Mouse (Mus musculus): ENCODE measurements around the gene Unc5c. TPM values are rescaled to one million over a fixed set of nuclear protein-coding genes. Genes with fewer than 3 reads are reported as not detected.

Unc5c gene
- polyA plus RNA-seq, 1 experiment from 2014 or later = 39.3 TPM

GRCm38 (mm10) chr3:141629431-141629830 lies 164.4 kb downstream of the Unc5c start:
- Histone ChIP-seq H3K36me3 (ENCODE audit: control insufficient read depth, insufficient read depth, low read length) (no peaks in the 10 kb centered on the region), H3K27me3 (ENCODE audit: control insufficient read depth, insufficient read depth, low read length) (no peaks in the 10 kb centered on the region), H3K27ac (ENCODE audit: low read depth, low read length) (no peak overlapping the region), H3K4me3 (ENCODE audit: low read length) (no peak overlapping the region), H3K9me3 (ENCODE audit: control insufficient read depth, low read length) (no peaks in the 10 kb centered on the region), H3K9ac (ENCODE audit: low read depth, low read length) (no peak overlapping the region), H3K4me2 (replicated peaks; ENCODE audit: low read depth, low read length) (no peak overlapping the region), H3K4me1 (ENCODE audit: control insufficient read depth, insufficient read depth, low read length) (no peaks in the 10 kb centered on the region)
- ATAC-seq (ENCODE audit: low FRiP score, low TSS enrichment) = no peak
- 57% methylated on average over 1 of the region's 1 CpGs for WGBS

- no peaks in the 10 kb centered on the region for H3K36me3 ChIP-seq (ENCODE audit: control insufficient read depth, insufficient read depth, low read length)
- H3K9ac ChIP-seq (ENCODE audit: low read depth, low read length) = no peak overlapping the region
- 59% methylated on average over 1 of the region's 1 CpGs for WGBS
- no peak overlapping the region for H3K4me3 ChIP-seq (ENCODE audit: low read length)
- no peaks in the 10 kb centered on the region for H3K27me3 ChIP-seq (ENCODE audit: control insufficient read depth, insufficient read depth, low read length)
- no peaks in the 10 kb centered on the region for H3K9me3 ChIP-seq (ENCODE audit: control insufficient read depth, low read length)
- H3K27ac ChIP-seq (ENCODE audit: low read depth, low read length) = no peak overlapping the region
- no peak overlapping the region for H3K4me2 ChIP-seq (replicated peaks; ENCODE audit: low read depth, low read length)
- ATAC-seq (ENCODE audit: low FRiP score, low TSS enrichment) = no peak
- no peaks in the 10 kb centered on the region for H3K4me1 ChIP-seq (ENCODE audit: control insufficient read depth, insufficient read depth, low read length)
Observed at GRCm38 (mm10) chr3:141637900-141638299, 172.9 kb downstream of the Unc5c start.

GRCm38 (mm10) chr3:141644264-141644663 lies 179.2 kb downstream of the Unc5c start:
- H3K36me3 ChIP-seq (ENCODE audit: control insufficient read depth, insufficient read depth, low read length) = no peaks in the 10 kb centered on the region
- WGBS = 76% methylated on average over 5 of the region's 5 CpGs
- no peak overlapping the region for H3K27ac ChIP-seq (ENCODE audit: low read depth, low read length)
- no peak for ATAC-seq (ENCODE audit: low FRiP score, low TSS enrichment)
- no peaks in the 10 kb centered on the region for H3K9me3 ChIP-seq (ENCODE audit: control insufficient read depth, low read length)
- H3K27me3 ChIP-seq (ENCODE audit: control insufficient read depth, insufficient read depth, low read length) = no peaks in the 10 kb centered on the region
- no peak overlapping the region for H3K4me2 ChIP-seq (replicated peaks; ENCODE audit: low read depth, low read length)
- no peak overlapping the region for H3K9ac ChIP-seq (ENCODE audit: low read depth, low read length)
- no peaks in the 10 kb centered on the region for H3K4me1 ChIP-seq (ENCODE audit: control insufficient read depth, insufficient read depth, low read length)
- no peak overlapping the region for H3K4me3 ChIP-seq (ENCODE audit: low read length)

GRCm38 (mm10) chr3:141646588-141646987 lies 181.6 kb downstream of the Unc5c start:
- Histone ChIP-seq H3K4me3 (ENCODE audit: low read length) (no peak overlapping the region), H3K9me3 (ENCODE audit: control insufficient read depth, low read length) (no peaks in the 10 kb centered on the region), H3K27ac (ENCODE audit: low read depth, low read length) (no peak overlapping the region), H3K27me3 (ENCODE audit: control insufficient read depth, insufficient read depth, low read length) (no peaks in the 10 kb centered on the region), H3K4me1 (ENCODE audit: control insufficient read depth, insufficient read depth, low read length) (no peaks in the 10 kb centered on the region), H3K4me2 (replicated peaks; ENCODE audit: low read depth, low read length) (no peak overlapping the region), H3K9ac (ENCODE audit: low read depth, low read length) (no peak overlapping the region), H3K36me3 (ENCODE audit: control insufficient read depth, insufficient read depth, low read length) (no peaks in the 10 kb centered on the region)
- WGBS = 86% methylated on average over 2 of the region's 2 CpGs
- ATAC-seq (ENCODE audit: low FRiP score, low TSS enrichment) = no peak

DNA sequence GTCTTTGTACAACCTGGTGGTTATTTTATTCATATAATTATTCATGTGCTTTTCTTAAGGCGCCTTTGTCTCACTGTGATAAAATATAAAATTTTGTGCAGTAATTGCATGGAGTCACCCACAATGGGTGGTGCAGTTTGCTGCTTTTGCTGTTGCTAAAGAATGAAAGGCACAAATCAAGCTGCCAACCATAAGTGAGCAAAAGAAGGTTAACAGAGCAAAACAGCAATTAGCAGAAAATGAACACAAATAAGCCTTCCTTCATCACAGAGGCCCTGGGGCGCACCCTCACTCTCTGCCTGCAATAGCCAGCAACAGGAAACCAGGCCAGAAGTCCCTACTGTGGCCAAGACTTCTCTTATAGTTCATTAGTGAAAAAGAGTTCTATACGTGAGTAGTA lies 185.6 kb downstream of the Unc5c start:
- Histone ChIP-seq H3K9ac (ENCODE audit: low read depth, low read length) (no peak overlapping the region), H3K4me3 (ENCODE audit: low read length) (no peak overlapping the region), H3K4me2 (replicated peaks; ENCODE audit: low read depth, low read length) (no peak overlapping the region), H3K9me3 (ENCODE audit: control insufficient read depth, low read length) (no peaks in the 10 kb centered on the region), H3K4me1 (ENCODE audit: control insufficient read depth, insufficient read depth, low read length) (no peaks in the 10 kb centered on the region), H3K27ac (ENCODE audit: low read depth, low read length) (no peak overlapping the region), H3K27me3 (ENCODE audit: control insufficient read depth, insufficient read depth, low read length) (no peaks in the 10 kb centered on the region), H3K36me3 (ENCODE audit: control insufficient read depth, insufficient read depth, low read length) (no peaks in the 10 kb centered on the region)
- no peak for ATAC-seq (ENCODE audit: low FRiP score, low TSS enrichment)
- 88% methylated on average over 3 of the region's 3 CpGs for WGBS

DNA sequence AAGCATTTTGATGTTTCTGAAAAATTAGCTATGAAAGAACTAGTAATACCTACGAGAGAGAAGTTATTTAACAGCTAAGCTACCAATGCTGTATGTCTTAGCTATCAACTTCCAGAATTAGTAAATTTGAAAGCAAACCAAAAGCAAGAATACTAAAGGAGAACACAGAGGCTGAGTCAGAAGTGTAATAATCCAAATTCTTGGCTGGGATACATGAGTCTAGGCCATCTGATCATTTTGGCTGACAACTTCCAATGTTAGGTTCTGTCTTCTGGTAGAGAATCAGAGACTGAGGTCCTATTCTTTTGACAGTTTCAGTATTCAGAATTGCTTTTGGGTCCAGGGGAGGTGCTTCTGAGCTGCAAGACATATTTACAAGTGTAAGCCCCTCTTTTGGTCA lies 188.9 kb downstream of the Unc5c start:
- ATAC-seq (ENCODE audit: low FRiP score, low TSS enrichment) = no peak

DNA sequence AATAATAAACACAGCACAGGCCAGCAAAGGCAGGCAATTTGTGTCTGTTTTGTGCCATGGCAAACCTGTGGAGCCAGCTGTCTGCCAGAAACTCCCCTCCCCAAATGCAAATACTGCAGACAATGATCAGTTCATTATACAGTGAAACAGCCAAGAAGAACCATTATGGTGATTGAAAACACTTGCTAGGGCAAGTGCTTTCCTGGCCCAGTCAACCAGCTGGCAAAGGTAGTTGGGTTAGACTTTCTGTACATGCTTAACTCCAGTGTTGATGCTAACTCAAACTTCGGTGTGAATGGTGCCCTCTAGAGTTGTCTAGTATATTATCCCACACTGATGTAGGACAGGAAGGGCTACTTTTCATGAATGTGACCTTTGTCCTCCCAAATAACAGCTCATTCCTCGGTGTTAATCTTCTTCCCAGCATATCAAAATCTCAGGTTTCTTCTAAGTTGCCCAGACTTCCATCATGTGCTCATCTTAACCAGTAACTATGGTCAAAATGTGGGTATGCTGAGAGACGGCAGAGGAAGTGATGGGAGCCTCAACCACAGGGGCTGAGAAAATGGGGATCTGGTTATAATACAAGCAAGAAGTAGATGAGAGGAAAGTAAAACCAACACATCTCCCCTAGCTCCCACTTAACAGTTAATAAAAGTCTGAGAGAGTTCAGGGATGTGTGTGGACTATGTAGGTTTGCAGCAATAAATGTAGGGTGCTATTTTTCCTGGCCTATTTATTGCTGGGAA lies 194.2 kb downstream of the Unc5c start:
- no peak for ATAC-seq (ENCODE audit: low FRiP score, low TSS enrichment)
- Histone ChIP-seq H3K4me3 (ENCODE audit: low read length) (no peak overlapping the region), H3K9me3 (ENCODE audit: control insufficient read depth, low read length) (no peaks in the 10 kb centered on the region), H3K4me2 (replicated peaks; ENCODE audit: low read depth, low read length) (no peak overlapping the region), H3K36me3 (ENCODE audit: control insufficient read depth, insufficient read depth, low read length) (no peaks in the 10 kb centered on the region), H3K4me1 (ENCODE audit: control insufficient read depth, insufficient read depth, low read length) (peaks cover 5% of the 10 kb centered on the region; the same call in 1 of the 2 replicates), H3K9ac (ENCODE audit: low read depth, low read length) (no peak overlapping the region), H3K27ac (ENCODE audit: low read depth, low read length) (peak overlapping the region; percentile 66; the same call in 1 of the 2 replicates), H3K27me3 (ENCODE audit: control insufficient read depth, insufficient read depth, low read length) (no peaks in the 10 kb centered on the region)
- WGBS = 36% methylated on average over 3 of the region's 3 CpGs

More for the DNA sequence above, 188.9 kb downstream of the Unc5c start:
- Histone ChIP-seq H3K9me3 (ENCODE audit: control insufficient read depth, low read length) (no peaks in the 10 kb centered on the region), H3K4me1 (ENCODE audit: control insufficient read depth, insufficient read depth, low read length) (no peaks in the 10 kb centered on the region), H3K9ac (ENCODE audit: low read depth, low read length) (no peak overlapping the region), H3K4me2 (replicated peaks; ENCODE audit: low read depth, low read length) (no peak overlapping the region), H3K36me3 (ENCODE audit: control insufficient read depth, insufficient read depth, low read length) (no peaks in the 10 kb centered on the region), H3K4me3 (ENCODE audit: low read length) (no peak overlapping the region), H3K27me3 (ENCODE audit: control insufficient read depth, insufficient read depth, low read length) (no peaks in the 10 kb centered on the region), H3K27ac (ENCODE audit: low read depth, low read length) (no peak overlapping the region)
- 94% methylated on average over 1 of the region's 1 CpGs for WGBS

- no peak overlapping the region for H3K4me3 ChIP-seq (ENCODE audit: low read length)
- no peaks in the 10 kb centered on the region for H3K27me3 ChIP-seq (ENCODE audit: control insufficient read depth, insufficient read depth, low read length)
- peak; percentile 96 for ATAC-seq (ENCODE audit: low FRiP score, low TSS enrichment)
- H3K36me3 ChIP-seq (ENCODE audit: control insufficient read depth, insufficient read depth, low read length) = no peaks in the 10 kb centered on the region
- no peak overlapping the region; the same call in 1 of the 2 replicates for H3K4me2 ChIP-seq (replicated peaks; ENCODE audit: low read depth, low read length)
- no peaks in the 10 kb centered on the region for H3K9me3 ChIP-seq (ENCODE audit: control insufficient read depth, low read length)
- H3K9ac ChIP-seq (ENCODE audit: low read depth, low read length) = no peak overlapping the region
- peaks cover 5% of the 10 kb centered on the region; the same call in 1 of the 2 replicates for H3K4me1 ChIP-seq (ENCODE audit: control insufficient read depth, insufficient read depth, low read length)
- peak overlapping the region; percentile 66; the same call in 1 of the 2 replicates for H3K27ac ChIP-seq (ENCODE audit: low read depth, low read length)
- WGBS = 15% methylated on average over 15 of the region's 15 CpGs
Observed at GRCm38 (mm10) chr3:141660065-141661062, 195.3 kb downstream of the Unc5c start.

DNA sequence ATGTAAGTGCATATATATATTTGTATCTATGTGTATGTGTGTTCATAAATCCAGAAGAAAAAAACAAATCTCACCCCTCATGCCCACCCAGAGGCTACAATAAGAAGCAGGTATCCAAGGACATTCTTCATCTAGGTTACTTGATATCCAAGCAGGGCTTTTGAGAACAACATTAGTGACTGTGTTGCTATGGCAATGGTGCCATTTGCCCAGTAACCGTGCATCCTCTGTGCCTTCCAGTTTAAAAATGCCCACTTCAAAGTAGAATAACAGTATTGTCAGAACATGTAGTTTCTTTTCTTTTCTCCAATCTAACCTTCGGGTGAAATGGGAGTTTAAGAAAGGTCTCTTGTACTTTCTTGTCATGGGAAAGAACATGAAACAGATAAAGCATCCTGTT lies 224.1 kb downstream of the Unc5c start:
- 55% methylated on average over 2 of the region's 2 CpGs for WGBS
- Histone ChIP-seq H3K36me3 (ENCODE audit: control insufficient read depth, insufficient read depth, low read length) (no peaks in the 10 kb centered on the region), H3K27ac (ENCODE audit: low read depth, low read length) (no peak overlapping the region), H3K9ac (ENCODE audit: low read depth, low read length) (no peak overlapping the region), H3K27me3 (ENCODE audit: control insufficient read depth, insufficient read depth, low read length) (no peaks in the 10 kb centered on the region), H3K9me3 (ENCODE audit: control insufficient read depth, low read length) (no peaks in the 10 kb centered on the region), H3K4me1 (ENCODE audit: control insufficient read depth, insufficient read depth, low read length) (no peaks in the 10 kb centered on the region), H3K4me2 (replicated peaks; ENCODE audit: low read depth, low read length) (no peak overlapping the region), H3K4me3 (ENCODE audit: low read length) (no peak overlapping the region)
- ATAC-seq (ENCODE audit: low FRiP score, low TSS enrichment) = no peak

Data from kidney, embryonic 14.5 days (tissue).